Mouse (Mus musculus) liver, adult 2 months (tissue): Measurements from ENCODE around the gene Dhrs7b.

Experiments used
- CTCF ChIP-seq: fragments of 200-500 bp; IDR thresholded peaks from 2 replicates; pipeline ENCODE4 v1.5.1; 2011; ENCODE audit warnings: low read depth, low read length, control low read depth
- POLR2A ChIP-seq: fragments of 200-500 bp; IDR thresholded peaks from 2 replicates; pipeline ENCODE4 v1.6.1; 2011; ENCODE audit warnings: low read length, control low read depth; ENCODE audit not compliant: insufficient read depth; ENCODE audit errors: extremely low read depth

DNA sequence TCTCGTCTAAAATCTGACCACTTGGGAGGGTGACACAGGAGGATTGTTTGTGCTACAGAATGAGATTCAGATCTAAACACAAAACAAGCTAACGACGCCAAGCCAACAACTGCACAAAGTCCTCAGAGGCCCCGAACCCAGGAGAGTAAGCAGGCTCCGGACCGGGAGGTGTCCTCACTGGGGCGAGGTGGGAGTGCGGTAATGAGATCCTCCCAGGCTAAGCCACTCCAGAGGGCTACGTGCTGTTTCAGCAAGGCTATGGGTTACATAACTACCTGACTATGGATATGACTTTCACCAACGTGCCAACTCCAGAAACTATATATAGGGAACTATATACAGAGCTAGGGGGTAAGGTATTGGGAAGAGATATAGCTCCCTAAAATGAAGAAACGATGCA, 34.1 kb upstream of the Dhrs7b start:
- TF ChIP-seq CTCF (no peak), POLR2A (no peak)
